Mouse (Mus musculus): Measurements from ENCODE around the gene Tmcc2.

- TF ChIP-seq CTCF (IDR thresholded peaks at IDR 0.05; ENCODE audit: low read depth, low read length) (no peak), POLR2A (IDR thresholded peaks at IDR 0.05; ENCODE audit: borderline replicate concordance, low read depth, low read length) (no peak)
Measured at GRCm38 (mm10) chr1:132334178-132334801, 56.8 kb downstream of the Tmcc2 start.

Data from bone marrow macrophage, adult 2 months (primary cell).